Mouse (Mus musculus): ENCODE measurements around the gene Uaca.
A peak's percentile ranks its signal among the peaks of the same experiment; 100 is the strongest.

Gene Uaca

GRCm38 (mm10) chr9:60838331-60838872 lies 44.1 kb downstream of the Uaca start:
- DNase-seq, result no peak

- no peak for DNase-seq
Observed at GRCm38 (mm10) chr9:60841393-60841792, 47.1 kb downstream of the Uaca start.

- DNase-seq, result no peak
Observed at GRCm38 (mm10) chr9:60843415-60844076, 49.2 kb downstream of the Uaca start.

GRCm38 (mm10) chr9:60848730-60849129 lies 54.4 kb downstream of the Uaca start:
- DNase-seq, result no peak

GRCm38 (mm10) chr9:60849986-60850385 lies 55.6 kb downstream of the Uaca start:
- no peak for DNase-seq

GRCm38 (mm10) chr9:60854196-60854595 lies 59.9 kb downstream of the Uaca start:
- no peak for DNase-seq

GRCm38 (mm10) chr9:60857833-60858232 lies 63.5 kb downstream of the Uaca start:
- peak; percentile 12 for DNase-seq

- peak; percentile 17 for DNase-seq
Observed at GRCm38 (mm10) chr9:60858306-60858960, 64.1 kb downstream of the Uaca start.

- DNase-seq, result no peak
Observed at GRCm38 (mm10) chr9:60859031-60859430, 64.7 kb downstream of the Uaca start.

GRCm38 (mm10) chr9:60861030-60861429 lies 66.7 kb downstream of the Uaca start:
- DNase-seq, result no peak

- DNase-seq, result no peak
Observed at GRCm38 (mm10) chr9:60864664-60865063, 70.3 kb downstream of the Uaca start.

- DNase-seq, result peak; percentile 12
Observed at GRCm38 (mm10) chr9:60865866-60866265, 71.5 kb downstream of the Uaca start.

GRCm38 (mm10) chr9:60870451-60870850 lies 76.1 kb downstream of the Uaca start:
- no peak for DNase-seq

- no peak for DNase-seq
Observed at GRCm38 (mm10) chr9:60870919-60871503, 76.7 kb downstream of the Uaca start.

- no peak for DNase-seq
Observed at GRCm38 (mm10) chr9:60873257-60874054, 79.1 kb downstream of the Uaca start.

- no peak for DNase-seq
Observed at GRCm38 (mm10) chr9:60874055-60874392, 79.7 kb downstream of the Uaca start.

GRCm38 (mm10) chr9:60876085-60876484 lies 81.7 kb downstream of the Uaca start:
- DNase-seq, result no peak

- no peak for DNase-seq
Observed at GRCm38 (mm10) chr9:60876531-60876930, 82.2 kb downstream of the Uaca start.

- DNase-seq, result no peak
Observed at GRCm38 (mm10) chr9:60878051-60878557, 83.8 kb downstream of the Uaca start.

GRCm38 (mm10) chr9:60878630-60879029 lies 84.3 kb downstream of the Uaca start:
- no peak for DNase-seq

- DNase-seq, result no peak
Observed at GRCm38 (mm10) chr9:60885148-60885547, 90.8 kb downstream of the Uaca start.

GRCm38 (mm10) chr9:60886431-60887371 lies 92.4 kb downstream of the Uaca start:
- no peak for DNase-seq

Data from cerebellum, adult 8-10 months (tissue).